Mouse (Mus musculus): ENCODE measurements around the gene Pla2g4c. TPM values are rescaled to one million over a fixed set of nuclear protein-coding genes. Genes with fewer than 3 reads are reported as not detected.

Pla2g4c gene
- polyA plus RNA-seq, 1 experiment from 2014 or later = 1.0 TPM

DNA sequence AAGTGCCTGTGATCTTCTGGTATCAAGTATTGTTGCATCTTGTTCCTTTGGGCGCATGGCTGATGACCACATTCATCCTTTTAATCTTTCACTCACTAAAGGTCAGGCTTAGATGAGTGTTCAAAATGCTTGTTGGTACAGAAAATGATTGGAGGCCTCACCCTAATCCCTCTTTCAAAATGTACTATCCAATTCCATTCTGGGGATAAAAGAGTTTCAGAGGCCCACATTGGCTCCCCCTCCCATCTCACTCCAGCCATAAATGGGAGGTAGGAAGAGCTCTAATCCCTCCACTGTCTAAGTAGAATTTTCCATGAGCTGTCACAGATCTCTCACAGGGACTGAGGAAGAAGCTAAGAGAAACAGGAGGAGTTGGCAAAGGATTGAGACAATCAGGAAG lies 73.4 kb downstream of the Pla2g4c start, which contains the start of gene Cabp5:
Gene Cabp5, plus strand, starts transcription at position 301 of the 400 bp plus-strand sequence.
- H3K27ac ChIP-seq = no peak within 1 kb of the TSS
- no peak within 1 kb of the TSS for H3K4me2 ChIP-seq (replicated peaks)
- H3K27me3 ChIP-seq = no peaks in the 10 kb centered on the region
- no peak within 1 kb of the TSS for H3K4me3 ChIP-seq
- H3K4me1 ChIP-seq = no peaks in the 10 kb centered on the region
- 81% methylated on average over 1 of the region's 1 CpGs for WGBS
- H3K9me3 ChIP-seq = no peaks in the 10 kb centered on the region
- ATAC-seq (ENCODE audit: insufficient number of reproducible peaks, insufficient read depth, low FRiP score, low TSS enrichment) = no peak
- no peak within 1 kb of the TSS for H3K9ac ChIP-seq
- no peaks in the 10 kb centered on the region for H3K36me3 ChIP-seq

Other genes starting within 250 kb of the Pla2g4c start
- not detected in 2 replicates for gene Vmn1r85, start 229.5 kb upstream of the Pla2g4c start, polyA plus RNA-seq (2016; fragmentation: Nextera tagmentation; extraction: Ambion mirVana)
- gene Vmn1r86, start 204.7 kb upstream of the Pla2g4c start, polyA plus RNA-seq (2016; fragmentation: Nextera tagmentation; extraction: Ambion mirVana) = not detected in 2 replicates
- gene Vmn1r87, start 184.5 kb upstream of the Pla2g4c start, polyA plus RNA-seq (2016; fragmentation: Nextera tagmentation; extraction: Ambion mirVana) = not detected in 2 replicates
- gene Vmn1r88, start 165.1 kb upstream of the Pla2g4c start, polyA plus RNA-seq (2016; fragmentation: Nextera tagmentation; extraction: Ambion mirVana) = 0.03 TPM in 1 of 2 replicates, not detected in the other
- gene Vmn1r89, start 111.6 kb upstream of the Pla2g4c start, polyA plus RNA-seq (2016; fragmentation: Nextera tagmentation; extraction: Ambion mirVana) = not detected in 2 replicates
- gene Lig1, start 47.4 kb upstream of the Pla2g4c start, polyA plus RNA-seq (2016; fragmentation: Nextera tagmentation; extraction: Ambion mirVana) = 117 and 120 TPM in 2 replicates
- 14.2 and 15.8 TPM in 2 replicates for gene Zswim9, start 45.9 kb upstream of the Pla2g4c start, polyA plus RNA-seq (2016; fragmentation: Nextera tagmentation; extraction: Ambion mirVana)
- gene Cabp5, start 73.5 kb downstream of the Pla2g4c start, polyA plus RNA-seq (2016; fragmentation: Nextera tagmentation; extraction: Ambion mirVana) = not detected in 2 replicates
- not detected in 2 replicates for gene Bsph1, start 126.2 kb downstream of the Pla2g4c start, polyA plus RNA-seq (2016; fragmentation: Nextera tagmentation; extraction: Ambion mirVana)
- gene Bsph2, start 246.4 kb downstream of the Pla2g4c start, polyA plus RNA-seq (2016; fragmentation: Nextera tagmentation; extraction: Ambion mirVana) = not detected in 2 replicates

All from embryonic facial prominence, embryonic 12.5 days (tissue).